Mouse (Mus musculus) limb, embryonic 13.5 days (tissue): ENCODE data around the gene Dohh. TPM values are rescaled to one million over a fixed set of nuclear protein-coding genes. Genes with fewer than 3 reads are reported as not detected.

Source experiments
- ATAC-seq: fragments of 200-750 bp; cut with Nextera tagmentation; 2 replicates; pipeline ENCODE4 v1.8.0; 2017; ENCODE audit warnings: low read depth, moderate number of reproducible peaks, moderate TSS enrichment; ENCODE audit not compliant: low FRiP score
- H3K27ac ChIP-seq: fragments of 300-500 bp; sonication (generic); 2 replicates; pipeline ENCODE4 v1.5.1; 2015; ENCODE audit warnings: inconsistent platforms, mild to moderate bottlenecking, moderate library complexity
- H3K27me3 ChIP-seq: fragments of 300-500 bp; sonication (generic); 2 replicates; pipeline ENCODE4 v1.6.1; 2015; ENCODE audit warnings: mild to moderate bottlenecking, inconsistent platforms
- H3K36me3 ChIP-seq: fragments of 300-500 bp; sonication (generic); 2 replicates; pipeline ENCODE4 v1.6.1; 2015; ENCODE audit warnings: inconsistent platforms, mild to moderate bottlenecking, moderate library complexity
- H3K4me1 ChIP-seq: fragments of 300-500 bp; sonication (generic); 2 replicates; pipeline ENCODE4 v1.6.1; 2015; ENCODE audit warnings: inconsistent platforms
- H3K4me2 ChIP-seq: fragments of 300-500 bp; sonication (generic); replicated peaks from 2 replicates; pipeline ENCODE4 v1.6.1; 2015; ENCODE audit warnings: inconsistent platforms, mild to moderate bottlenecking, moderate library complexity
- H3K4me3 ChIP-seq: fragments of 300-500 bp; sonication (generic); 2 replicates; pipeline ENCODE4 v1.5.1; 2015; ENCODE audit warnings: moderate library complexity, mild to moderate bottlenecking, inconsistent platforms
- H3K9ac ChIP-seq: fragments of 300-500 bp; sonication (generic); 2 replicates; pipeline ENCODE4 v1.6.1; 2015; ENCODE audit warnings: mild to moderate bottlenecking, inconsistent platforms
- H3K9me3 ChIP-seq: fragments of 300-500 bp; sonication (generic); 2 replicates; pipeline ENCODE4 v1.6.1; 2016; ENCODE audit warnings: inconsistent platforms
- WGBS: fragments of 180-500 bp; shearing (Covaris S2); methylation state at CpG from one replicate; pipeline ENCODE4 v1.1.7; 2015; 5-methylcytosine and 5-hydroxymethylcytosine counted together
- polyA plus RNA-seq: library from polyadenylated mRNA; unstranded; fragments of >200 nt; fragmentation: Nextera tagmentation; extraction: Ambion mirVana; gene quantifications from 2 replicates; pipeline ENCODE4 v1.2.1, GENCODE M21; 2015

Dohh gene
- polyA plus RNA-seq, 1 experiment from 2014 or later = 79.4 TPM

GRCm38 (mm10) chr10:81402227-81402765 lies 18.1 kb downstream of the Dohh start:
- WGBS = 21% methylated on average over 7 of the region's 7 CpGs
- H3K36me3 ChIP-seq = peaks cover 74% of the 10 kb centered on the region
- H3K4me1 ChIP-seq = peaks cover 68% of the 10 kb centered on the region
- H3K27me3 ChIP-seq = 0 out of 2 replicates have a peak, but pooled peaks cover 10% of the 10 kb centered on the region
- H3K9ac ChIP-seq = peak overlapping the region; percentile 50
- H3K9me3 ChIP-seq = no peaks in the 10 kb centered on the region
- peak overlapping the region; percentile 17; the same call in 1 of the 2 replicates for H3K4me3 ChIP-seq
- H3K27ac ChIP-seq = peak overlapping the region; percentile 92
- ATAC-seq = peak; percentile 12
- H3K4me2 ChIP-seq = peak overlapping the region; percentile 49

- H3K36me3 ChIP-seq = peaks cover 77% of the 10 kb centered on the region
- peak overlapping the region; percentile 92 for H3K27ac ChIP-seq
- H3K27me3 ChIP-seq = peaks cover 21% of the 10 kb centered on the region
- H3K4me1 ChIP-seq = peaks cover 80% of the 10 kb centered on the region
- whole genome bisulfite sequencing = 60% methylated on average over 10 of the region's 10 CpGs
- H3K4me3 ChIP-seq = no peak overlapping the region
- no peak for ATAC-seq
- H3K9me3 ChIP-seq = no peaks in the 10 kb centered on the region
- H3K4me2 ChIP-seq = 0 out of 2 replicates have a peak overlapping the region, but pooled peaks have one; percentile 49
- peak overlapping the region; percentile 31; the same call in 1 of the 2 replicates for H3K9ac ChIP-seq
Measured at GRCm38 (mm10) chr10:81403511-81403910, 19.3 kb downstream of the Dohh start.

- WGBS = 11% methylated on average over 9 of the region's 9 CpGs
- Histone ChIP-seq H3K27ac (no peak overlapping the region), H3K36me3 (peaks cover 75% of the 10 kb centered on the region), H3K4me1 (peaks cover 85% of the 10 kb centered on the region), H3K4me2 (no peak overlapping the region), H3K27me3 (peaks cover 24% of the 10 kb centered on the region), H3K4me3 (no peak overlapping the region), H3K9ac (no peak overlapping the region), H3K9me3 (no peaks in the 10 kb centered on the region)
- ATAC-seq = no peak
Measured at GRCm38 (mm10) chr10:81404082-81404481, 19.9 kb downstream of the Dohh start.

- H3K27ac ChIP-seq = no peak overlapping the region; the same call in 1 of the 2 replicates
- peaks cover 69% of the 10 kb centered on the region for H3K36me3 ChIP-seq
- 61% methylated on average over 18 of the region's 18 CpGs for WGBS
- H3K4me3 ChIP-seq = no peak overlapping the region
- peaks cover 24% of the 10 kb centered on the region for H3K27me3 ChIP-seq
- no peaks in the 10 kb centered on the region for H3K9me3 ChIP-seq
- ATAC-seq = no peak
- peaks cover 87% of the 10 kb centered on the region for H3K4me1 ChIP-seq
- H3K9ac ChIP-seq = no peak overlapping the region
- H3K4me2 ChIP-seq = no peak overlapping the region
Measured at GRCm38 (mm10) chr10:81404720-81405119, 20.5 kb downstream of the Dohh start.

GRCm38 (mm10) chr10:81405588-81406201 lies 21.5 kb downstream of the Dohh start:
- Histone ChIP-seq H3K9me3 (no peaks in the 10 kb centered on the region), H3K36me3 (peaks cover 60% of the 10 kb centered on the region), H3K9ac (no peak overlapping the region), H3K4me2 (peak overlapping the region; percentile 53; the same call in 1 of the 2 replicates), H3K27me3 (peaks cover 24% of the 10 kb centered on the region), H3K4me1 (peaks cover 87% of the 10 kb centered on the region), H3K4me3 (no peak overlapping the region), H3K27ac (0 out of 2 replicates have a peak overlapping the region, but pooled peaks have one; percentile 0)
- ATAC-seq = no peak
- 49% methylated on average over 13 of the region's 13 CpGs for WGBS

GRCm38 (mm10) chr10:81406504-81407440 lies 22.5 kb downstream of the Dohh start:
- Histone ChIP-seq H3K4me1 (peaks cover 87% of the 10 kb centered on the region), H3K9ac (peak overlapping the region; percentile 35; the same call in 1 of the 2 replicates), H3K4me2 (peak overlapping the region; percentile 53), H3K27ac (peak overlapping the region; percentile 55; the same call in 1 of the 2 replicates), H3K4me3 (peak overlapping the region; percentile 29), H3K27me3 (peaks cover 24% of the 10 kb centered on the region), H3K36me3 (peaks cover 61% of the 10 kb centered on the region), H3K9me3 (no peaks in the 10 kb centered on the region)
- 18% methylated on average over 24 of the region's 24 CpGs for WGBS
- no peak for ATAC-seq

- peaks cover 24% of the 10 kb centered on the region for H3K27me3 ChIP-seq
- peaks cover 68% of the 10 kb centered on the region for H3K36me3 ChIP-seq
- peak overlapping the region; percentile 29 for H3K4me3 ChIP-seq
- H3K27ac ChIP-seq = peak overlapping the region; percentile 55; the same call in 1 of the 2 replicates
- no peaks in the 10 kb centered on the region for H3K9me3 ChIP-seq
- peaks cover 87% of the 10 kb centered on the region for H3K4me1 ChIP-seq
- peak overlapping the region; percentile 35 for H3K9ac ChIP-seq
- 0 out of 2 replicates have a peak, but pooled peaks have one; percentile 3 for ATAC-seq
- peak overlapping the region; percentile 53 for H3K4me2 ChIP-seq
- 18% methylated on average over 31 of the region's 31 CpGs for WGBS
Measured at GRCm38 (mm10) chr10:81407539-81408423, 23.6 kb downstream of the Dohh start.

GRCm38 (mm10) chr10:81408424-81408729 lies 24.1 kb downstream of the Dohh start:
- Histone ChIP-seq H3K9me3 (no peaks in the 10 kb centered on the region), H3K27me3 (peaks cover 24% of the 10 kb centered on the region), H3K36me3 (peaks cover 71% of the 10 kb centered on the region), H3K4me2 (no peak overlapping the region), H3K9ac (no peak overlapping the region), H3K4me3 (no peak overlapping the region), H3K27ac (peak overlapping the region; percentile 48; the same call in 1 of the 2 replicates), H3K4me1 (peaks cover 87% of the 10 kb centered on the region)
- WGBS = 44% methylated on average over 13 of the region's 13 CpGs
- ATAC-seq = no peak

- Histone ChIP-seq H3K4me3 (no peak overlapping the region), H3K27ac (peak overlapping the region; percentile 48; the same call in 1 of the 2 replicates), H3K36me3 (peaks cover 66% of the 10 kb centered on the region), H3K4me2 (0 out of 2 replicates have a peak overlapping the region, but pooled peaks have one; percentile 9), H3K27me3 (peaks cover 24% of the 10 kb centered on the region), H3K4me1 (peaks cover 87% of the 10 kb centered on the region), H3K9ac (no peak overlapping the region), H3K9me3 (no peaks in the 10 kb centered on the region)
- ATAC-seq = no peak
- 14% methylated on average over 9 of the region's 9 CpGs for WGBS
Measured at GRCm38 (mm10) chr10:81408871-81409291, 24.7 kb downstream of the Dohh start.

- no peaks in the 10 kb centered on the region for H3K9me3 ChIP-seq
- H3K4me2 ChIP-seq = 0 out of 2 replicates have a peak overlapping the region, but pooled peaks have one; percentile 9
- peaks cover 87% of the 10 kb centered on the region for H3K4me1 ChIP-seq
- no peak overlapping the region for H3K9ac ChIP-seq
- H3K27ac ChIP-seq = peak overlapping the region; percentile 48; the same call in 1 of the 2 replicates
- ATAC-seq = no peak
- peaks cover 61% of the 10 kb centered on the region for H3K36me3 ChIP-seq
- WGBS = 14% methylated on average over 8 of the region's 8 CpGs
- no peak overlapping the region for H3K4me3 ChIP-seq
- peaks cover 24% of the 10 kb centered on the region for H3K27me3 ChIP-seq
Measured at GRCm38 (mm10) chr10:81409330-81409729, 25.1 kb downstream of the Dohh start.

GRCm38 (mm10) chr10:81410350-81410749 lies 26.1 kb downstream of the Dohh start:
- no peak for ATAC-seq
- H3K4me3 ChIP-seq = no peak overlapping the region
- WGBS = 59% methylated on average over 4 of the region's 4 CpGs
- H3K27me3 ChIP-seq = peaks cover 24% of the 10 kb centered on the region
- peak overlapping the region; percentile 85; the same call in 1 of the 2 replicates for H3K27ac ChIP-seq
- peaks cover 57% of the 10 kb centered on the region for H3K36me3 ChIP-seq
- H3K4me1 ChIP-seq = peaks cover 93% of the 10 kb centered on the region
- H3K9me3 ChIP-seq = no peaks in the 10 kb centered on the region
- no peak overlapping the region for H3K4me2 ChIP-seq
- H3K9ac ChIP-seq = no peak overlapping the region
